Mouse (Mus musculus) adrenal gland, postnatal 10 days (tissue): Measurements from ENCODE around the gene Gm40193. TPM values are rescaled to one million over a fixed set of nuclear protein-coding genes. Genes with fewer than 3 reads are reported as not detected.

ENCODE experiments used
- DNase-seq: peaks from one replicate; pipeline ENCODE4 v3.0.0; 2021; ENCODE audit warnings: mixed read lengths
- total RNA-seq, 2 experiments: library from RNA; stranded (reverse); gene quantifications; 2 replicates each; pipeline ENCODE4 v1.2.3; 2021

The Gm40193 gene
- total RNA-seq, 2 experiments from 2014 or later, result not detected

- no peak for DNase-seq
These were observed 27.8 kb downstream of the Gm40193 start, which contains the start of gene Tm4sf5 for GRCm38 (mm10) chr11:70504970-70505369. Tm4sf5 (plus strand) TSS chr11:70505244.

- DNase-seq, result no peak
These were observed 30.7 kb downstream of the Gm40193 start for GRCm38 (mm10) chr11:70502018-70502417.

- no peak for DNase-seq
These were observed 32.3 kb downstream of the Gm40193 start for GRCm38 (mm10) chr11:70500476-70500812.

- DNase-seq, result peak; percentile 68
These were observed 32.9 kb downstream of the Gm40193 start for GRCm38 (mm10) chr11:70499566-70500475.

- no peak for DNase-seq
These were observed 43.1 kb downstream of the Gm40193 start for GRCm38 (mm10) chr11:70489684-70490083.

- no peak for DNase-seq
These were observed 43.6 kb downstream of the Gm40193 start for GRCm38 (mm10) chr11:70489138-70489537.

- DNase-seq, result no peak
These were observed 44.9 kb downstream of the Gm40193 start for GRCm38 (mm10) chr11:70487816-70488215.

GRCm38 (mm10) chr11:70485498-70485897 is 47.2 kb downstream of the Gm40193 start:
- no peak for DNase-seq

Other genes with a start within 250 kb of the Gm40193 start
- gene Alox12e, start 210.3 kb downstream of the Gm40193 start, total RNA-seq, result not detected
- gene Alox15, start 180.9 kb downstream of the Gm40193 start, total RNA-seq, result 1 to 10 TPM; 2.0 to 2.5 TPM
- 10 to 100 TPM; 23.2 to 24.6 TPM for gene Pelp1, start 122.9 kb downstream of the Gm40193 start, total RNA-seq
- 10 to 100 TPM; 21.7 to 26.0 TPM for gene Arrb2, start 100.3 kb downstream of the Gm40193 start, total RNA-seq
- gene Med11, start 81.0 kb downstream of the Gm40193 start, total RNA-seq, result 10 to 100 TPM; 16.1 to 18.5 TPM
- 1 to 10 TPM in 1 of 2 experiments, under 1 TPM in 1; 0.93 to 1.8 TPM for gene Zmynd15, start 73.5 kb downstream of the Gm40193 start, total RNA-seq
- 1 to 10 TPM; 4.2 to 5.8 TPM for gene Cxcl16, start 73.0 kb downstream of the Gm40193 start, total RNA-seq
- under 1 TPM; 0.55 to 0.84 TPM for gene Tm4sf5, start 27.7 kb downstream of the Gm40193 start, total RNA-seq
- gene Vmo1, start 18.3 kb downstream of the Gm40193 start, total RNA-seq, result under 1 TPM; 0.42 to 0.48 TPM
- 1 to 10 TPM; 4.9 to 9.8 TPM for gene Gltpd2, start 13.7 kb downstream of the Gm40193 start, total RNA-seq
- gene Psmb6, start 7.6 kb downstream of the Gm40193 start, total RNA-seq, result 100 to 1,000 TPM; 276 to 295 TPM
- gene Pld2, start 7.1 kb upstream of the Gm40193 start, total RNA-seq, result 10 to 100 TPM in 1 of 2 experiments, 1 to 10 TPM in 1; 9.7 to 13.6 TPM
- gene Mink1, start 29.9 kb upstream of the Gm40193 start, total RNA-seq, result 10 to 100 TPM; 49.0 to 55.8 TPM
- not detected for gene 4930544D05Rik, start 82.9 kb upstream of the Gm40193 start, total RNA-seq
- gene Chrne, start 86.3 kb upstream of the Gm40193 start, total RNA-seq, result 1 to 10 TPM in 1 of 2 experiments, not detected in 1; 1.6 TPM
- under 1 TPM; 0.30 TPM for gene Gp1ba, start 106.2 kb upstream of the Gm40193 start, total RNA-seq
- gene Rnf167, start 114.3 kb upstream of the Gm40193 start, total RNA-seq, result 10 to 100 TPM; 73.9 to 86.6 TPM
- 100 to 1,000 TPM; 180 to 220 TPM for gene Slc25a11, start 114.5 kb upstream of the Gm40193 start, total RNA-seq
- 100 to 1,000 TPM; 677 to 708 TPM for gene Pfn1, start 121.7 kb upstream of the Gm40193 start, total RNA-seq
- 100 to 1,000 TPM in 1 of 2 experiments, 10 to 100 TPM in 1; 89.5 to 224 TPM for gene Eno3, start 124.3 kb upstream of the Gm40193 start, total RNA-seq
- 10 to 100 TPM; 66.5 to 72.6 TPM for gene Spag7, start 136.5 kb upstream of the Gm40193 start, total RNA-seq
- 10 to 100 TPM; 34.3 to 43.8 TPM for gene Camta2, start 155.2 kb upstream of the Gm40193 start, total RNA-seq
- 10 to 100 TPM; 13.8 to 18.9 TPM for gene Inca1, start 167.2 kb upstream of the Gm40193 start, total RNA-seq
- gene Kif1c, start 167.6 kb upstream of the Gm40193 start, total RNA-seq, result 100 to 1,000 TPM; 156 to 176 TPM
- gene Zfp3, start 231.3 kb upstream of the Gm40193 start, total RNA-seq, result 10 to 100 TPM in 1 of 2 experiments, 1 to 10 TPM in 1; 6.7 to 10.3 TPM